Mouse (Mus musculus) CH12.LX (cell line): Measurements from ENCODE around the gene Nhej1. TPM values are rescaled to one million over a fixed set of nuclear protein-coding genes. Genes with fewer than 3 reads are reported as not detected.

ENCODE experiments used
- DNase-seq: peaks from one replicate; pipeline ENCODE4 v3.0.0-alpha.2; 2013; ENCODE audit errors: extremely low read depth
- H3K27ac ChIP-seq: 2 replicates; pipeline ENCODE4 v1.5.1; 2012; ENCODE audit warnings: low read depth, mild to moderate bottlenecking, control low read depth, moderate library complexity; ENCODE audit not compliant: insufficient read depth
- H3K27me3 ChIP-seq: replicated peaks from 2 replicates; pipeline ENCODE3; 2012; ENCODE audit warnings: inconsistent platforms
- H3K36me3 ChIP-seq, 2 experiments: replicated peaks in 1 of 2; 2 replicates each; pipeline versions ENCODE3 to v1.6.1; 2012; ENCODE audit warnings: inconsistent platforms in 1 of 2, low read length in 1 of 2, mild to moderate bottlenecking in 1 of 2, mixed read lengths in 1 of 2, moderate library complexity in 1 of 2; ENCODE audit not compliant: control insufficient read depth in 1 of 2, insufficient read depth in 1 of 2
- H3K4me1 ChIP-seq, 2 experiments: 2 replicates each; pipeline ENCODE4 v1.6.1; 2012; ENCODE audit warnings: inconsistent platforms in 1 of 2, moderate library complexity in 1 of 2; ENCODE audit not compliant: insufficient read depth in 2 of 2, control insufficient read depth in 1 of 2
- H3K4me2 ChIP-seq: 2 replicates; pipeline ENCODE4 v1.6.1; 2012; ENCODE audit warnings: low read depth, mild to moderate bottlenecking, control low read depth; ENCODE audit not compliant: poor library complexity, insufficient read depth, severe bottlenecking
- H3K4me3 ChIP-seq, 3 experiments: fragments of 150-350 bp in 1 of 3; sonication (generic) in 1 of 3; replicated peaks in 1 of 3; 2 replicates each; pipeline versions ENCODE3 to v1.5.1; 2011 to 2012; ENCODE audit warnings: low read depth in 2 of 3, low read length in 2 of 3, mild to moderate bottlenecking in 2 of 3, moderate library complexity in 2 of 3, control low read depth in 1 of 3, improper control_type of control experiment in 1 of 3, inconsistent platforms in 1 of 3, mixed read lengths in 1 of 3; ENCODE audit not compliant: poor library complexity in 1 of 3
- H3K79me2 ChIP-seq: replicated peaks from 2 replicates; pipeline ENCODE4 v1.6.1; 2012; ENCODE audit warnings: mild to moderate bottlenecking, moderate library complexity; ENCODE audit not compliant: control insufficient read depth, poor library complexity, insufficient read depth, severe bottlenecking; ENCODE audit errors: extremely low read depth
- H3K9ac ChIP-seq: 2 replicates; pipeline ENCODE4 v1.6.1; 2012; ENCODE audit warnings: low read depth, mild to moderate bottlenecking, control low read depth, moderate library complexity; ENCODE audit not compliant: insufficient read depth
- H3K9me3 ChIP-seq: replicated peaks from 2 replicates; pipeline ENCODE3; 2012; ENCODE audit warnings: low read length, inconsistent platforms, mixed read lengths
- CHD1 ChIP-seq: IDR thresholded peaks from 2 replicates; pipeline ENCODE4 v1.6.1; 2012; ENCODE audit warnings: low read depth, low read length, improper control_type of control experiment, inconsistent platforms
- CTCF ChIP-seq, 2 experiments: IDR thresholded peaks in 1 of 2; conservative IDR thresholded peaks in 1 of 2; 2 replicates each; pipeline ENCODE4 v1.5.1; 2011 to 2012; ENCODE audit warnings: low read depth in 2 of 2, low read length in 2 of 2, improper control_type of control experiment in 1 of 2, inconsistent platforms in 1 of 2, mild to moderate bottlenecking in 1 of 2, moderate library complexity in 1 of 2
- E2F4 ChIP-seq: IDR thresholded peaks from 2 replicates; pipeline ENCODE4 v1.6.1; 2011; ENCODE audit warnings: low read depth, low read length, improper control_type of control experiment; ENCODE audit not compliant: insufficient replicate concordance
- ELF1 ChIP-seq: IDR thresholded peaks from 2 replicates; pipeline ENCODE4 v1.6.1; 2014; ENCODE audit warnings: low read depth, mild to moderate bottlenecking, inconsistent platforms, low read length, improper control_type of control experiment
- IRF4 ChIP-seq: IDR thresholded peaks from 2 replicates; pipeline ENCODE4 v1.6.1; 2014; ENCODE audit warnings: low read depth, mild to moderate bottlenecking, inconsistent platforms, low read length, improper control_type of control experiment
- JUN ChIP-seq: IDR thresholded peaks from 2 replicates; pipeline ENCODE4 v1.6.1; 2011; ENCODE audit warnings: low read depth, mild to moderate bottlenecking, low read length, improper control_type of control experiment, moderate library complexity; ENCODE audit not compliant: insufficient read depth
- MAFK ChIP-seq: IDR thresholded peaks from 2 replicates; pipeline ENCODE4 v1.6.1; 2011; ENCODE audit warnings: low read length, improper control_type of control experiment; ENCODE audit not compliant: insufficient replicate concordance
- MAX ChIP-seq: IDR thresholded peaks from 2 replicates; pipeline ENCODE4 v1.6.1; 2011; ENCODE audit warnings: low read length, improper control_type of control experiment
- MAZ ChIP-seq: IDR thresholded peaks from 2 replicates; pipeline ENCODE4 v1.6.1; 2012; ENCODE audit warnings: low read depth, mild to moderate bottlenecking, inconsistent platforms, low read length, improper control_type of control experiment, moderate library complexity
- MEF2A ChIP-seq: IDR thresholded peaks from 2 replicates; pipeline ENCODE4 v1.6.1; 2014; ENCODE audit warnings: low read depth, mild to moderate bottlenecking, inconsistent platforms, low read length, improper control_type of control experiment, borderline replicate concordance
- NELFE ChIP-seq: IDR thresholded peaks from 2 replicates; pipeline ENCODE4 v1.6.1; 2011; ENCODE audit warnings: low read depth, low read length, improper control_type of control experiment
- NRF1 ChIP-seq: IDR thresholded peaks from 2 replicates; pipeline ENCODE4 v1.6.1; 2014; ENCODE audit warnings: low read depth, mild to moderate bottlenecking, inconsistent platforms, low read length, improper control_type of control experiment, moderate library complexity
- POLR2AphosphoS2 ChIP-seq: IDR thresholded peaks from 2 replicates; pipeline ENCODE4 v1.6.1; 2011; ENCODE audit warnings: low read depth, low read length, improper control_type of control experiment
- RAD21 ChIP-seq: IDR thresholded peaks from 2 replicates; pipeline ENCODE4 v1.6.1; 2011; ENCODE audit warnings: low read depth, mild to moderate bottlenecking, low read length, improper control_type of control experiment, moderate library complexity
- RCOR1 ChIP-seq: conservative IDR thresholded peaks from 2 replicates; pipeline ENCODE4 v1.6.1; 2012; ENCODE audit warnings: low read depth, mild to moderate bottlenecking, inconsistent platforms, low read length, improper control_type of control experiment
- SIN3A ChIP-seq: IDR thresholded peaks from 2 replicates; pipeline ENCODE4 v1.6.1; 2012; ENCODE audit warnings: low read length, improper control_type of control experiment, inconsistent platforms
- SMC3 ChIP-seq: IDR thresholded peaks from 2 replicates; pipeline ENCODE4 v1.6.1; 2011; ENCODE audit warnings: low read depth, low read length, improper control_type of control experiment
- TCF12 ChIP-seq: IDR thresholded peaks from 2 replicates; pipeline ENCODE4 v1.6.1; 2014; ENCODE audit warnings: low read depth, mild to moderate bottlenecking, inconsistent platforms, low read length, improper control_type of control experiment
- UBTF ChIP-seq: IDR thresholded peaks from 2 replicates; pipeline ENCODE4 v1.6.1; 2012; ENCODE audit warnings: low read depth, mild to moderate bottlenecking, inconsistent platforms, low read length, improper control_type of control experiment, moderate library complexity
- USF2 ChIP-seq: conservative IDR thresholded peaks from 2 replicates; pipeline ENCODE4 v1.6.1; 2011; ENCODE audit warnings: low read depth, low read length, improper control_type of control experiment
- ZMIZ1 ChIP-seq: IDR thresholded peaks from 2 replicates; pipeline ENCODE4 v1.6.1; 2012; ENCODE audit warnings: low read depth, mild to moderate bottlenecking, inconsistent platforms, low read length, improper control_type of control experiment
- ZNF384 ChIP-seq: IDR thresholded peaks from 2 replicates; pipeline ENCODE4 v1.6.1; 2012; ENCODE audit warnings: low read depth, low read length, improper control_type of control experiment, inconsistent platforms
- dilution Hi-C: fragments of 300-500 bp; cut with MboI; formaldehyde crosslinking; loops from 2 replicates; pipeline ENCODE4 v1.14.3; 2020; ENCODE audit warnings: low sequenced_read_pairs; ENCODE audit not compliant: extremely low pct_unique_long_range_greater_than_20kb, extremely low pct_ligation_motif_present
- in situ Hi-C: fragments of 300-500 bp; cut with MboI; formaldehyde crosslinking; loops from 3 replicates; pipeline ENCODE4 v1.14.3; 2019; ENCODE audit warnings: low sequenced_read_pairs, low pct_ligation_motif_present, low pct_unique_long_range_greater_than_20kb, mixed read lengths
- polyA plus RNA-seq: library from polyadenylated mRNA; unstranded; fragments of >175 nt; gene quantifications from 2 replicates; pipeline ENCODE4 v1.2.1, GENCODE M21; 2012; ENCODE audit warnings: low read depth; ENCODE audit not compliant: insufficient read length
- total RNA-seq, 2 experiments: library from RNA; depleted of rRNA; stranded (reverse); fragments of 300-350 nt in 1 of 2; fragments of >200 nt in 1 of 2; gene quantifications; 2 replicates each; pipeline ENCODE4 v1.2.3; 2012 to 2014

Gene Nhej1
- total and polyA plus RNA-seq, 3 experiments: 2.8 to 4.0 (median 3.7) TPM

- Histone ChIP-seq H3K4me1 (no peaks in the 10 kb centered on the region), H3K36me3 (no peaks in the 10 kb centered on the region), H3K27ac (no peak overlapping the region), H3K79me2 (no peaks in the 10 kb centered on the region), H3K4me3 (no peak overlapping the region), H3K9ac (no peak overlapping the region), H3K4me2 (no peak overlapping the region), H3K27me3 (peaks cover 5% of the 10 kb centered on the region), H3K9me3 (no peaks in the 10 kb centered on the region)
- in situ Hi-C loops: no loop called here
- DNase-seq: no peak
- no peak for TF ChIP-seq SIN3A
- no peak for TF ChIP-seq NRF1
- TF ChIP-seq MEF2A: no peak
- no peak for TF ChIP-seq ZMIZ1
- TF ChIP-seq UBTF: no peak
- TF ChIP-seq ZNF384: no peak
- TF ChIP-seq NELFE: no peak
- no peak for TF ChIP-seq E2F4
- no peak for TF ChIP-seq MAX
- TF ChIP-seq TCF12: no peak
- TF ChIP-seq USF2: no peak
- no peak for TF ChIP-seq CHD1
- dilution Hi-C loops: no loop called here
Measured at GRCm38 (mm10) chr1:75015551-75016265, 109.3 kb downstream of the Nhej1 start.

GRCm38 (mm10) chr1:75014210-75014845 lies 110.7 kb downstream of the Nhej1 start:
- H3K27ac ChIP-seq: no peak overlapping the region
- H3K79me2 ChIP-seq: no peaks in the 10 kb centered on the region
- no peak for DNase-seq
- H3K4me2 ChIP-seq: no peak overlapping the region
- H3K36me3 ChIP-seq: no peaks in the 10 kb centered on the region
- peaks cover 5% of the 10 kb centered on the region for H3K27me3 ChIP-seq
- no peak overlapping the region for H3K4me3 ChIP-seq
- TF ChIP-seq MAZ (no peak), CTCF (conservative IDR thresholded peaks at IDR 0.05 in 1 of 2, IDR thresholded peaks at IDR 0.05 in 1 of 2; ENCODE audit: low read depth in 2 of 2, low read length in 2 of 2) (no peak), NRF1 (no peak), USF2 (no peak), SMC3 (no peak), POLR2AphosphoS2 (no peak), MAFK (no peak), E2F4 (no peak), SIN3A (no peak), RCOR1 (no peak), ELF1 (no peak), JUN (no peak), TCF12 (no peak), RAD21 (no peak), IRF4 (no peak)
- TF ChIP-seq, all 38 proteins: peak for 0
- Histone ChIP-seq H3K9me3 (no peaks in the 10 kb centered on the region), H3K9ac (no peak overlapping the region), H3K4me1 (no peaks in the 10 kb centered on the region)
- dilution Hi-C loops: no loop called here
- in situ Hi-C loops: no loop called here
